Mouse (Mus musculus): ENCODE results near the gene Gm20425. TPM values are rescaled to one million over a fixed set of nuclear protein-coding genes. Genes with fewer than 3 reads are reported as not detected.

Gm20425 gene
- total RNA-seq (2017) = not detected in 2 replicates

- peak; percentile 76 to 81 for ATAC-seq (replicated peaks in 1 of 2; ENCODE audit: insufficient read depth in 1 of 2, low FRiP score in 2 of 2, low TSS enrichment in 1 of 2, low read depth in 1 of 2, poor library complexity in 2 of 2, severe bottlenecking in 2 of 2)
Observed at GRCm38 (mm10) chr9:103230151-103230951, at the start of gene Gm20425, which contains the start of gene Trf. Gm20425 (minus strand) TSS chr9:103230307. Trf (minus strand) TSS chr9:103230444.

GRCm38 (mm10) chr9:103276876-103277275 is 46.8 kb upstream of the Gm20425 start:
- ATAC-seq (replicated peaks in 1 of 2; ENCODE audit: insufficient read depth in 1 of 2, low FRiP score in 2 of 2, low TSS enrichment in 1 of 2, low read depth in 1 of 2, poor library complexity in 2 of 2, severe bottlenecking in 2 of 2) = no peak

GRCm38 (mm10) chr9:103275676-103276075 is 45.6 kb upstream of the Gm20425 start:
- ATAC-seq (replicated peaks in 1 of 2; ENCODE audit: insufficient read depth in 1 of 2, low FRiP score in 2 of 2, low TSS enrichment in 1 of 2, low read depth in 1 of 2, poor library complexity in 2 of 2, severe bottlenecking in 2 of 2) = no peak

GRCm38 (mm10) chr9:103274819-103275218 is 44.7 kb upstream of the Gm20425 start:
- ATAC-seq (replicated peaks in 1 of 2; ENCODE audit: insufficient read depth in 1 of 2, low FRiP score in 2 of 2, low TSS enrichment in 1 of 2, low read depth in 1 of 2, poor library complexity in 2 of 2, severe bottlenecking in 2 of 2) = no peak

GRCm38 (mm10) chr9:103271104-103271503 is 41.0 kb upstream of the Gm20425 start:
- ATAC-seq (replicated peaks in 1 of 2; ENCODE audit: insufficient read depth in 1 of 2, low FRiP score in 2 of 2, low TSS enrichment in 1 of 2, low read depth in 1 of 2, poor library complexity in 2 of 2, severe bottlenecking in 2 of 2) = no peak

GRCm38 (mm10) chr9:103265778-103266177 is 35.7 kb upstream of the Gm20425 start:
- ATAC-seq (replicated peaks in 1 of 2; ENCODE audit: insufficient read depth in 1 of 2, low FRiP score in 2 of 2, low TSS enrichment in 1 of 2, low read depth in 1 of 2, poor library complexity in 2 of 2, severe bottlenecking in 2 of 2) = no peak

GRCm38 (mm10) chr9:103252906-103253305 is 22.8 kb upstream of the Gm20425 start:
- no peak for ATAC-seq (replicated peaks in 1 of 2; ENCODE audit: insufficient read depth in 1 of 2, low FRiP score in 2 of 2, low TSS enrichment in 1 of 2, low read depth in 1 of 2, poor library complexity in 2 of 2, severe bottlenecking in 2 of 2)

GRCm38 (mm10) chr9:103248618-103249017 is 18.5 kb upstream of the Gm20425 start:
- no peak for ATAC-seq (replicated peaks in 1 of 2; ENCODE audit: insufficient read depth in 1 of 2, low FRiP score in 2 of 2, low TSS enrichment in 1 of 2, low read depth in 1 of 2, poor library complexity in 2 of 2, severe bottlenecking in 2 of 2)

GRCm38 (mm10) chr9:103246526-103247168 is 16.5 kb upstream of the Gm20425 start:
- no peak for ATAC-seq (replicated peaks in 1 of 2; ENCODE audit: insufficient read depth in 1 of 2, low FRiP score in 2 of 2, low TSS enrichment in 1 of 2, low read depth in 1 of 2, poor library complexity in 2 of 2, severe bottlenecking in 2 of 2)

GRCm38 (mm10) chr9:103243640-103244039 is 13.5 kb upstream of the Gm20425 start:
- ATAC-seq (replicated peaks in 1 of 2; ENCODE audit: insufficient read depth in 1 of 2, low FRiP score in 2 of 2, low TSS enrichment in 1 of 2, low read depth in 1 of 2, poor library complexity in 2 of 2, severe bottlenecking in 2 of 2) = no peak

GRCm38 (mm10) chr9:103241206-103241605 is 11.1 kb upstream of the Gm20425 start:
- ATAC-seq (replicated peaks in 1 of 2; ENCODE audit: insufficient read depth in 1 of 2, low FRiP score in 2 of 2, low TSS enrichment in 1 of 2, low read depth in 1 of 2, poor library complexity in 2 of 2, severe bottlenecking in 2 of 2) = no peak

- ATAC-seq (replicated peaks in 1 of 2; ENCODE audit: insufficient read depth in 1 of 2, low FRiP score in 2 of 2, low TSS enrichment in 1 of 2, low read depth in 1 of 2, poor library complexity in 2 of 2, severe bottlenecking in 2 of 2) = no peak
Observed at GRCm38 (mm10) chr9:103239471-103239870, 9.4 kb upstream of the Gm20425 start.

GRCm38 (mm10) chr9:103234565-103235165 is 4.6 kb upstream of the Gm20425 start:
- no peak for ATAC-seq (replicated peaks in 1 of 2; ENCODE audit: insufficient read depth in 1 of 2, low FRiP score in 2 of 2, low TSS enrichment in 1 of 2, low read depth in 1 of 2, poor library complexity in 2 of 2, severe bottlenecking in 2 of 2)

GRCm38 (mm10) chr9:103234059-103234458 is 4.0 kb upstream of the Gm20425 start:
- no peak for ATAC-seq (replicated peaks in 1 of 2; ENCODE audit: insufficient read depth in 1 of 2, low FRiP score in 2 of 2, low TSS enrichment in 1 of 2, low read depth in 1 of 2, poor library complexity in 2 of 2, severe bottlenecking in 2 of 2)

- no peak for ATAC-seq (replicated peaks in 1 of 2; ENCODE audit: insufficient read depth in 1 of 2, low FRiP score in 2 of 2, low TSS enrichment in 1 of 2, low read depth in 1 of 2, poor library complexity in 2 of 2, severe bottlenecking in 2 of 2)
Observed at GRCm38 (mm10) chr9:103233006-103233395, 2.9 kb upstream of the Gm20425 start.

- ATAC-seq (replicated peaks in 1 of 2; ENCODE audit: insufficient read depth in 1 of 2, low FRiP score in 2 of 2, low TSS enrichment in 1 of 2, low read depth in 1 of 2, poor library complexity in 2 of 2, severe bottlenecking in 2 of 2) = no peak
Observed at GRCm38 (mm10) chr9:103232232-103233005, 2.3 kb upstream of the Gm20425 start.

- no peak for ATAC-seq (replicated peaks in 1 of 2; ENCODE audit: insufficient read depth in 1 of 2, low FRiP score in 2 of 2, low TSS enrichment in 1 of 2, low read depth in 1 of 2, poor library complexity in 2 of 2, severe bottlenecking in 2 of 2)
Observed at GRCm38 (mm10) chr9:103229037-103229867, 855 bp downstream of the Gm20425 start.
